Mouse (Mus musculus) kidney, postnatal 0 days (tissue): ENCODE measurements at regions not wholly inside any gene's neighbourhood (a gene's known extent, or its start where the extent isn't known, plus 50 kb on each side); places are given as distances from the start of the nearest gene placed in this dataset.
A peak's percentile ranks its signal among the peaks of the same experiment; 100 is the strongest.

ENCODE experiments used
- ATAC-seq: fragments of 200-750 bp; cut with Nextera tagmentation; replicated peaks from 2 replicates; pipeline ENCODE4 v1.8.0; 2017; ENCODE audit warnings: low read depth, moderate number of reproducible peaks, moderate TSS enrichment, moderate library complexity; ENCODE audit not compliant: low FRiP score
- DNase-seq: peaks from one replicate; pipeline ENCODE4 v3.0.0-alpha.2; 2016; ENCODE audit warnings: low spot score
- H3K27ac ChIP-seq: fragments of 300-500 bp; sonication (generic); 2 replicates; pipeline ENCODE4 v1.5.1; 2014; ENCODE audit warnings: mild to moderate bottlenecking
- H3K27me3 ChIP-seq: fragments of 300-500 bp; sonication (generic); 2 replicates; pipeline ENCODE4 v1.6.1; 2014; ENCODE audit warnings: low read length, mixed read lengths; ENCODE audit not compliant: insufficient read depth
- H3K36me3 ChIP-seq: fragments of 300-500 bp; sonication (generic); 2 replicates; pipeline ENCODE4 v1.6.1; 2014; ENCODE audit warnings: low read length, mixed read lengths; ENCODE audit not compliant: insufficient read depth
- H3K4me1 ChIP-seq: fragments of 300-500 bp; sonication (generic); replicated peaks from 2 replicates; pipeline ENCODE4 v1.6.1; 2014; ENCODE audit warnings: antibody characterized with exemption, low read length, mixed read lengths; ENCODE audit not compliant: insufficient read depth
- H3K4me2 ChIP-seq: fragments of 300-500 bp; sonication (generic); 2 replicates; pipeline ENCODE4 v1.6.1; 2014; ENCODE audit warnings: mild to moderate bottlenecking, low read length, moderate library complexity, mixed read lengths
- H3K4me3 ChIP-seq: fragments of 300-500 bp; sonication (generic); replicated peaks from 2 replicates; pipeline ENCODE4 v1.5.1; 2014; ENCODE audit warnings: low read depth, low read length
- H3K9ac ChIP-seq: fragments of 300-500 bp; sonication (generic); 2 replicates; pipeline ENCODE4 v1.6.1; 2014; ENCODE audit warnings: low read depth, low read length
- H3K9me3 ChIP-seq: fragments of 300-500 bp; sonication (generic); replicated peaks from 2 replicates; pipeline ENCODE4 v1.6.1; 2016; ENCODE audit warnings: low read length, inconsistent platforms, mixed read lengths
- CTCF ChIP-seq: IDR thresholded peaks from 2 replicates; pipeline ENCODE4 v1.5.1; 2016; ENCODE audit warnings: antibody characterized with exemption, low read depth, mild to moderate bottlenecking, moderate library complexity
- WGBS: fragments of 180-500 bp; shearing (Covaris S2); extraction: QIAGEN DNeasy Blood & Tissue Kit; methylation state at CpG from one replicate; pipeline ENCODE4 v1.1.7; 2014; 5-methylcytosine and 5-hydroxymethylcytosine counted together

- no peak overlapping the region for H3K4me3 ChIP-seq
- H3K27me3 ChIP-seq, result no peaks in the 10 kb centered on the region
- ATAC-seq (no peak), DNase-seq (no peak)
- H3K4me2 ChIP-seq, result no peak overlapping the region
- 0 out of 2 replicates have a peak, but pooled peaks cover 3% of the 10 kb centered on the region for H3K4me1 ChIP-seq
- 74% methylated on average over 9 of the region's 9 CpGs for WGBS
- no peak overlapping the region for H3K27ac ChIP-seq
- H3K36me3 ChIP-seq, result no peaks in the 10 kb centered on the region
- TF ChIP-seq CTCF, result no peak
- no peaks in the 10 kb centered on the region for H3K9me3 ChIP-seq
- H3K9ac ChIP-seq, result no peak overlapping the region
Observed at GRCm38 (mm10) chr10:97334606-97335150, 144.7 kb upstream of the Dcn start.

- no peak for TF ChIP-seq CTCF
- WGBS, result 35% methylated on average over 6 of the region's 6 CpGs
- ATAC-seq, result peak; percentile 68; the same call in 1 of the 2 replicates
Observed at GRCm38 (mm10) chr10:97338033-97338692, 141.2 kb upstream of the Dcn start.

GRCm38 (mm10) chr10:97339866-97340706 is 139.3 kb upstream of the Dcn start:
- no peak overlapping the region for H3K4me3 ChIP-seq
- peak; percentile 94 for TF ChIP-seq CTCF
- DNase-seq (peak; percentile 74), ATAC-seq (no peak)
- no peaks in the 10 kb centered on the region for H3K27me3 ChIP-seq
- no peak overlapping the region for H3K4me2 ChIP-seq
- H3K9ac ChIP-seq, result no peak overlapping the region
- H3K4me1 ChIP-seq, result 0 out of 2 replicates have a peak, but pooled peaks cover 3% of the 10 kb centered on the region
- no peaks in the 10 kb centered on the region for H3K9me3 ChIP-seq
- no peak overlapping the region for H3K27ac ChIP-seq
- WGBS, result 44% methylated on average over 11 of the region's 11 CpGs
- H3K36me3 ChIP-seq, result no peaks in the 10 kb centered on the region

More at GRCm38 (mm10) chr10:97338033-97338692, 141.2 kb upstream of the Dcn start:
- Histone ChIP-seq H3K27me3 (no peaks in the 10 kb centered on the region), H3K4me2 (no peak overlapping the region), H3K9me3 (no peaks in the 10 kb centered on the region), H3K4me1 (0 out of 2 replicates have a peak, but pooled peaks cover 3% of the 10 kb centered on the region), H3K9ac (no peak overlapping the region), H3K27ac (no peak overlapping the region), H3K36me3 (no peaks in the 10 kb centered on the region), H3K4me3 (no peak overlapping the region)
- DNase-seq, result no peak

GRCm38 (mm10) chr10:97345347-97345746 is 134.1 kb upstream of the Dcn start:
- peak; percentile 89 for DNase-seq
- no peak overlapping the region for H3K9ac ChIP-seq
- H3K36me3 ChIP-seq, result no peaks in the 10 kb centered on the region
- H3K9me3 ChIP-seq, result no peaks in the 10 kb centered on the region
- no peak overlapping the region for H3K4me2 ChIP-seq
- WGBS, result 27% methylated on average over 6 of the region's 6 CpGs
- TF ChIP-seq CTCF, result peak; percentile 98
- H3K4me1 ChIP-seq, result no peaks in the 10 kb centered on the region
- no peak overlapping the region for H3K4me3 ChIP-seq
- ATAC-seq, result no peak; the same call in 1 of the 2 replicates
- no peaks in the 10 kb centered on the region for H3K27me3 ChIP-seq
- H3K27ac ChIP-seq, result no peak overlapping the region

GRCm38 (mm10) chr10:97346949-97347348 is 132.5 kb upstream of the Dcn start:
- 93% methylated on average over 2 of the region's 2 CpGs for WGBS
- no peak for TF ChIP-seq CTCF

GRCm38 (mm10) chr10:97368625-97369024 is 110.8 kb upstream of the Dcn start:
- Histone ChIP-seq H3K4me1 (no peaks in the 10 kb centered on the region), H3K27ac (no peak overlapping the region), H3K27me3 (no peaks in the 10 kb centered on the region), H3K36me3 (no peaks in the 10 kb centered on the region), H3K4me3 (no peak overlapping the region), H3K4me2 (no peak overlapping the region), H3K9me3 (no peaks in the 10 kb centered on the region), H3K9ac (no peak overlapping the region)
- DNase-seq (no peak), ATAC-seq (no peak)
- TF ChIP-seq CTCF, result peak; percentile 20; the same call in 1 of the 2 replicates
- WGBS, result 66% methylated on average over 3 of the region's 3 CpGs

More at GRCm38 (mm10) chr10:97346949-97347348, 132.5 kb upstream of the Dcn start:
- H3K27ac ChIP-seq, result no peak overlapping the region
- DNase-seq (no peak), ATAC-seq (no peak)
- H3K4me3 ChIP-seq, result no peak overlapping the region
- H3K4me2 ChIP-seq, result no peak overlapping the region
- H3K36me3 ChIP-seq, result no peaks in the 10 kb centered on the region
- H3K27me3 ChIP-seq, result no peaks in the 10 kb centered on the region
- no peaks in the 10 kb centered on the region for H3K9me3 ChIP-seq
- H3K4me1 ChIP-seq, result no peaks in the 10 kb centered on the region
- H3K9ac ChIP-seq, result no peak overlapping the region
